Mouse (Mus musculus) midbrain, embryonic 16.5 days (tissue): Measurements from ENCODE around the gene Tead2. TPM values are rescaled to one million over a fixed set of nuclear protein-coding genes. Genes with fewer than 3 reads are reported as not detected.

ENCODE experiments used
- ATAC-seq: fragments of 200-750 bp; cut with Nextera tagmentation; 2 replicates; pipeline ENCODE4 v1.8.0; 2017; ENCODE audit warnings: moderate TSS enrichment
- H3K27ac ChIP-seq: fragments of 300-500 bp; sonication (generic); 2 replicates; pipeline ENCODE4 v1.5.1; 2014; ENCODE audit warnings: mild to moderate bottlenecking, low read length, mixed read lengths
- H3K27me3 ChIP-seq: fragments of 300-500 bp; sonication (generic); 2 replicates; pipeline ENCODE4 v1.6.1; 2014; ENCODE audit warnings: low read depth, low read length, mixed read lengths; ENCODE audit not compliant: control insufficient read depth, insufficient read depth
- H3K36me3 ChIP-seq: fragments of 300-500 bp; sonication (generic); 2 replicates; pipeline ENCODE4 v1.6.1; 2014; ENCODE audit warnings: mild to moderate bottlenecking, low read length, moderate library complexity, mixed read lengths; ENCODE audit not compliant: control insufficient read depth, insufficient read depth
- H3K4me1 ChIP-seq: fragments of 300-500 bp; sonication (generic); 2 replicates; pipeline ENCODE4 v1.6.1; 2014; ENCODE audit warnings: mild to moderate bottlenecking, low read length, mixed read lengths; ENCODE audit not compliant: control insufficient read depth, insufficient read depth
- H3K4me2 ChIP-seq: fragments of 300-500 bp; sonication (generic); 2 replicates; pipeline ENCODE4 v1.6.1; 2014; ENCODE audit warnings: mild to moderate bottlenecking, low read length, mixed read lengths
- H3K4me3 ChIP-seq: fragments of 300-500 bp; sonication (generic); 2 replicates; pipeline ENCODE4 v1.5.1; 2014; ENCODE audit warnings: low read depth, mild to moderate bottlenecking, low read length, moderate library complexity, mixed read lengths
- H3K9ac ChIP-seq: fragments of 300-500 bp; sonication (generic); 2 replicates; pipeline ENCODE4 v1.6.1; 2014; ENCODE audit warnings: low read depth, low read length, mixed read lengths
- H3K9me3 ChIP-seq: fragments of 300-500 bp; sonication (generic); replicated peaks from 2 replicates; pipeline ENCODE4 v1.6.1; 2014; ENCODE audit warnings: mild to moderate bottlenecking, low read length, mixed read lengths; ENCODE audit not compliant: control insufficient read depth, poor library complexity, severe bottlenecking
- WGBS: fragments of 180-500 bp; shearing (Covaris S2); extraction: QIAGEN DNeasy Blood & Tissue Kit; methylation state at CpG from one replicate; pipeline ENCODE4 v1.1.7; 2014; 5-methylcytosine and 5-hydroxymethylcytosine counted together
- polyA plus RNA-seq: library from polyadenylated mRNA; unstranded; fragments of >200 nt; fragmentation: Nextera tagmentation; extraction: Ambion mirVana; gene quantifications from 2 replicates; pipeline ENCODE4 v1.2.1, GENCODE M21; 2015

The Tead2 gene
- polyA plus RNA-seq, 1 experiment from 2014 or later, result 30.5 TPM

GRCm38 (mm10) chr7:45193871-45194785, 21.4 kb upstream of the Tead2 start:
- Histone ChIP-seq H3K4me1 (peaks cover 2% of the 10 kb centered on the region; the same call in 1 of the 2 replicates), H3K9me3 (no peaks in the 10 kb centered on the region), H3K27me3 (no peaks in the 10 kb centered on the region), H3K9ac (no peak overlapping the region), H3K27ac (no peak overlapping the region), H3K4me3 (no peak overlapping the region), H3K4me2 (no peak overlapping the region), H3K36me3 (no peaks in the 10 kb centered on the region)
- 72% methylated on average over 17 of the region's 17 CpGs for WGBS
- ATAC-seq, result no peak

- H3K4me1 ChIP-seq, result peaks cover 2% of the 10 kb centered on the region; the same call in 1 of the 2 replicates
- H3K9me3 ChIP-seq, result no peaks in the 10 kb centered on the region
- WGBS, result 57% methylated on average over 13 of the region's 13 CpGs
- H3K36me3 ChIP-seq, result no peaks in the 10 kb centered on the region
- H3K27ac ChIP-seq, result no peak overlapping the region
- H3K9ac ChIP-seq, result 0 out of 2 replicates have a peak overlapping the region, but pooled peaks have one; percentile 30
- ATAC-seq, result no peak
- H3K4me2 ChIP-seq, result no peak overlapping the region
- H3K4me3 ChIP-seq, result no peak overlapping the region
- H3K27me3 ChIP-seq, result no peaks in the 10 kb centered on the region
Measured at GRCm38 (mm10) chr7:45195341-45196175, 20.0 kb upstream of the Tead2 start.

GRCm38 (mm10) chr7:45196176-45196535, 19.4 kb upstream of the Tead2 start:
- WGBS, result 80% methylated on average over 4 of the region's 4 CpGs
- H3K9ac ChIP-seq, result no peak overlapping the region
- H3K27me3 ChIP-seq, result no peaks in the 10 kb centered on the region
- H3K27ac ChIP-seq, result no peak overlapping the region
- H3K36me3 ChIP-seq, result no peaks in the 10 kb centered on the region
- no peak for ATAC-seq
- no peaks in the 10 kb centered on the region for H3K9me3 ChIP-seq
- peaks cover 2% of the 10 kb centered on the region; the same call in 1 of the 2 replicates for H3K4me1 ChIP-seq
- H3K4me3 ChIP-seq, result no peak overlapping the region
- H3K4me2 ChIP-seq, result no peak overlapping the region

- H3K27me3 ChIP-seq, result no peaks in the 10 kb centered on the region
- 69% methylated on average over 5 of the region's 5 CpGs for WGBS
- H3K4me2 ChIP-seq, result no peak overlapping the region
- H3K4me3 ChIP-seq, result no peak overlapping the region
- ATAC-seq, result no peak
- no peaks in the 10 kb centered on the region for H3K9me3 ChIP-seq
- no peaks in the 10 kb centered on the region for H3K36me3 ChIP-seq
- no peak overlapping the region for H3K27ac ChIP-seq
- no peak overlapping the region for H3K9ac ChIP-seq
- H3K4me1 ChIP-seq, result peaks cover 2% of the 10 kb centered on the region; the same call in 1 of the 2 replicates
Measured at GRCm38 (mm10) chr7:45196994-45197393, 18.6 kb upstream of the Tead2 start.

- WGBS, result 10% methylated on average over 5 of the region's 5 CpGs
- H3K27ac ChIP-seq, result no peak overlapping the region
- H3K4me3 ChIP-seq, result no peak overlapping the region
- H3K36me3 ChIP-seq, result no peaks in the 10 kb centered on the region
- H3K4me2 ChIP-seq, result no peak overlapping the region
- H3K4me1 ChIP-seq, result peaks cover 2% of the 10 kb centered on the region; the same call in 1 of the 2 replicates
- peak; percentile 57 for ATAC-seq
- H3K27me3 ChIP-seq, result no peaks in the 10 kb centered on the region
- H3K9ac ChIP-seq, result peak overlapping the region; percentile 37
- no peaks in the 10 kb centered on the region for H3K9me3 ChIP-seq
Measured at GRCm38 (mm10) chr7:45198435-45198834, 17.1 kb upstream of the Tead2 start.

- Histone ChIP-seq H3K27me3 (no peaks in the 10 kb centered on the region), H3K9ac (no peak overlapping the region), H3K36me3 (no peaks in the 10 kb centered on the region), H3K4me2 (no peak overlapping the region), H3K4me3 (no peak overlapping the region), H3K9me3 (no peaks in the 10 kb centered on the region), H3K27ac (no peak overlapping the region), H3K4me1 (peaks cover 2% of the 10 kb centered on the region; the same call in 1 of the 2 replicates)
- 83% methylated on average over 11 of the region's 11 CpGs for WGBS
- no peak for ATAC-seq
Measured at GRCm38 (mm10) chr7:45198961-45199360, 16.6 kb upstream of the Tead2 start.

GRCm38 (mm10) chr7:45202654-45203053, 12.9 kb upstream of the Tead2 start:
- no peak for ATAC-seq

GRCm38 (mm10) chr7:45204380-45205143, 11.0 kb upstream of the Tead2 start, which contains the start of gene Ccdc155:
TSS of gene Ccdc155 (minus strand) at chr7:45204892.
- Histone ChIP-seq H3K27ac (peak within 1 kb of the TSS; percentile 68), H3K4me3 (peak within 1 kb of the TSS; percentile 41), H3K27me3 (no peaks in the 10 kb centered on the region), H3K9me3 (no peaks in the 10 kb centered on the region), H3K4me2 (peak within 1 kb of the TSS; percentile 76), H3K36me3 (no peaks in the 10 kb centered on the region), H3K9ac (peak within 1 kb of the TSS; percentile 39), H3K4me1 (no peaks in the 10 kb centered on the region)
- 9% methylated on average over 44 of the region's 44 CpGs for WGBS
- peak; percentile 97 for ATAC-seq

More at GRCm38 (mm10) chr7:45202654-45203053, 12.9 kb upstream of the Tead2 start:
- Histone ChIP-seq H3K4me3 (no peak overlapping the region), H3K27me3 (no peaks in the 10 kb centered on the region), H3K9ac (no peak overlapping the region), H3K27ac (no peak overlapping the region), H3K36me3 (no peaks in the 10 kb centered on the region), H3K4me2 (no peak overlapping the region), H3K4me1 (peaks cover 2% of the 10 kb centered on the region; the same call in 1 of the 2 replicates), H3K9me3 (no peaks in the 10 kb centered on the region)
- 62% methylated on average over 9 of the region's 10 CpGs for WGBS
